Mouse (Mus musculus) myocyte (in vitro differentiated cells): ENCODE data around the gene Rgs19. TPM values are rescaled to one million over a fixed set of nuclear protein-coding genes. Genes with fewer than 3 reads are reported as not detected.

ENCODE experiments used
- H3K27me3 ChIP-seq: one replicate; pipeline ENCODE4 v1.6.1; 2011; ENCODE audit not compliant: control insufficient read depth, insufficient read depth, insufficient read length
- H3K36me3 ChIP-seq: one replicate; pipeline ENCODE4 v1.6.1; 2011; ENCODE audit not compliant: control insufficient read depth, insufficient read depth
- H3K4me2 ChIP-seq: one replicate; pipeline ENCODE4 v1.6.1; 2011; ENCODE audit warnings: low read depth, control low read depth
- H3K4me3 ChIP-seq: one replicate; pipeline ENCODE4 v1.5.1; 2011; ENCODE audit warnings: mild to moderate bottlenecking, control low read depth, moderate library complexity
- H3K79me2 ChIP-seq: one replicate; pipeline ENCODE4 v1.6.1; 2011; ENCODE audit not compliant: control insufficient read depth, insufficient read depth
- H3ac ChIP-seq: one replicate; pipeline ENCODE4 v1.6.1; 2011; ENCODE audit not compliant: control insufficient read depth, insufficient read length
- CEBPB ChIP-seq: IDR thresholded peaks from 2 replicates; pipeline ENCODE4 v1.6.1; 2011; ENCODE audit warnings: mild to moderate bottlenecking, moderate library complexity; ENCODE audit not compliant: poor library complexity, insufficient read depth, severe bottlenecking
- E2F4 ChIP-seq: IDR thresholded peaks from one replicate; pipeline ENCODE4 v1.6.1; 2011; ENCODE audit warnings: mild to moderate bottlenecking, control low read depth, moderate library complexity; ENCODE audit not compliant: insufficient read depth
- MAX ChIP-seq: IDR thresholded peaks from one replicate; pipeline ENCODE4 v1.6.1; 2011; ENCODE audit warnings: low read depth, mild to moderate bottlenecking, control low read depth
- MYOD1 ChIP-seq, 3 experiments: IDR thresholded peaks; one replicate each; pipeline ENCODE4 v1.6.1; 2011; ENCODE audit warnings: control low read depth in 2 of 3, low read depth in 2 of 3, mild to moderate bottlenecking in 2 of 3, moderate library complexity in 1 of 3; ENCODE audit not compliant: insufficient read length in 2 of 3, control insufficient read depth in 1 of 3
- MYOG ChIP-seq, 3 experiments: IDR thresholded peaks; one replicate each; pipeline ENCODE4 v1.6.1; 2011; ENCODE audit warnings: control low read depth in 2 of 3, low read depth in 2 of 3, mild to moderate bottlenecking in 2 of 3; ENCODE audit not compliant: insufficient read length in 2 of 3, control insufficient read depth in 1 of 3, insufficient read depth in 1 of 3
- POLR2A ChIP-seq: IDR thresholded peaks from one replicate; pipeline ENCODE4 v1.6.1; 2011; ENCODE audit warnings: low read depth, mild to moderate bottlenecking, control low read depth, moderate library complexity; ENCODE audit not compliant: insufficient read length
- POLR2AphosphoS2 ChIP-seq: IDR thresholded peaks from one replicate; pipeline ENCODE4 v1.6.1; 2011; ENCODE audit warnings: low read depth, control low read depth; ENCODE audit not compliant: insufficient read length
- REST ChIP-seq: IDR thresholded peaks from one replicate; pipeline ENCODE4 v1.6.1; 2011; ENCODE audit warnings: mild to moderate bottlenecking, control low read depth, moderate library complexity; ENCODE audit not compliant: insufficient read depth, insufficient read length
- SRF ChIP-seq: IDR thresholded peaks from one replicate; pipeline ENCODE4 v1.6.1; 2011; ENCODE audit warnings: low read depth; ENCODE audit not compliant: control insufficient read depth, insufficient read length
- TCF12 ChIP-seq: IDR thresholded peaks from one replicate; pipeline ENCODE4 v1.6.1; 2011; ENCODE audit warnings: mild to moderate bottlenecking, control low read depth; ENCODE audit not compliant: poor library complexity, insufficient read depth, severe bottlenecking
- TCF3 ChIP-seq: IDR thresholded peaks from one replicate; pipeline ENCODE4 v1.6.1; 2011; ENCODE audit warnings: low read depth, control low read depth; ENCODE audit not compliant: insufficient read length
- USF1 ChIP-seq: IDR thresholded peaks from one replicate; pipeline ENCODE4 v1.6.1; 2011; ENCODE audit warnings: low read depth, mild to moderate bottlenecking, control low read depth, moderate library complexity
- polyA plus RNA-seq: library from polyadenylated mRNA; unstranded; fragments of >200 nt; fragmentation: generic; extraction: Trizol; gene quantifications from one replicate; pipeline ENCODE4 v1.2.1, GENCODE M21; 2012; ENCODE audit warnings: missing spikeins

Gene Rgs19
- polyA plus RNA-seq, 1 experiment: 39.5 TPM

GRCm38 (mm10) chr2:181694581-181694980, 804 bp upstream of the Rgs19 start:
- Histone ChIP-seq H3ac (peak overlapping the region; percentile 32), H3K79me2 (no peaks in the 10 kb centered on the region), H3K36me3 (no peaks in the 10 kb centered on the region), H3K4me3 (peak overlapping the region; percentile 70), H3K27me3 (peaks cover 8% of the 10 kb centered on the region), H3K4me2 (peak overlapping the region; percentile 90)
- no peak for TF ChIP-seq CEBPB
- TF ChIP-seq MYOD1 (IDR thresholded peaks at IDR 0.05; ENCODE audit: control insufficient read depth in 1 of 3, insufficient read length in 2 of 3, low read depth in 2 of 3): no peak
- no peak for TF ChIP-seq MYOG (IDR thresholded peaks at IDR 0.05; ENCODE audit: control insufficient read depth in 1 of 3, insufficient read depth in 1 of 3, insufficient read length in 2 of 3, low read depth in 2 of 3)
- no peak for TF ChIP-seq POLR2A
- no peak for TF ChIP-seq MAX

GRCm38 (mm10) chr2:181692304-181692703, 1.5 kb downstream of the Rgs19 start:
- H3K4me2 ChIP-seq: no peak overlapping the region
- no peaks in the 10 kb centered on the region for H3K79me2 ChIP-seq
- H3K36me3 ChIP-seq: no peaks in the 10 kb centered on the region
- peaks cover 5% of the 10 kb centered on the region for H3K27me3 ChIP-seq
- no peak overlapping the region for H3ac ChIP-seq
- TF ChIP-seq REST: no peak
- no peak for TF ChIP-seq USF1
- no peak for TF ChIP-seq TCF3
- TF ChIP-seq MYOG (IDR thresholded peaks at IDR 0.05; ENCODE audit: control insufficient read depth in 1 of 3, insufficient read depth in 1 of 3, insufficient read length in 2 of 3, low read depth in 2 of 3): no peak
- TF ChIP-seq POLR2AphosphoS2: no peak
- no peak for TF ChIP-seq TCF12
- TF ChIP-seq SRF: no peak
- TF ChIP-seq POLR2A: no peak
- peak overlapping the region; percentile 70 for H3K4me3 ChIP-seq

GRCm38 (mm10) chr2:181691571-181691970, 2.2 kb downstream of the Rgs19 start:
- TF ChIP-seq MYOG (IDR thresholded peaks at IDR 0.05; ENCODE audit: control insufficient read depth in 1 of 3, insufficient read depth in 1 of 3, insufficient read length in 2 of 3, low read depth in 2 of 3) (no peak), POLR2AphosphoS2 (no peak), POLR2A (no peak), USF1 (no peak), CEBPB (no peak), MAX (no peak)
- Histone ChIP-seq H3ac (no peak overlapping the region), H3K4me2 (no peak overlapping the region), H3K27me3 (no peaks in the 10 kb centered on the region), H3K36me3 (no peaks in the 10 kb centered on the region), H3K79me2 (no peaks in the 10 kb centered on the region), H3K4me3 (no peak overlapping the region)

GRCm38 (mm10) chr2:181691083-181691482, 2.7 kb downstream of the Rgs19 start:
- Histone ChIP-seq H3K4me2 (no peak overlapping the region), H3K79me2 (no peaks in the 10 kb centered on the region), H3K4me3 (no peak overlapping the region), H3K36me3 (no peaks in the 10 kb centered on the region), H3ac (no peak overlapping the region), H3K27me3 (no peaks in the 10 kb centered on the region)
- no peak for TF ChIP-seq MYOG (IDR thresholded peaks at IDR 0.05; ENCODE audit: control insufficient read depth in 1 of 3, insufficient read depth in 1 of 3, insufficient read length in 2 of 3, low read depth in 2 of 3)

GRCm38 (mm10) chr2:181689466-181690160, 4.2 kb downstream of the Rgs19 start:
- Histone ChIP-seq H3K27me3 (no peaks in the 10 kb centered on the region), H3K4me2 (no peak overlapping the region), H3ac (no peak overlapping the region), H3K79me2 (no peaks in the 10 kb centered on the region), H3K36me3 (no peaks in the 10 kb centered on the region), H3K4me3 (no peak overlapping the region)
- TF ChIP-seq MYOD1 (IDR thresholded peaks at IDR 0.05; ENCODE audit: control insufficient read depth in 1 of 3, insufficient read length in 2 of 3, low read depth in 2 of 3) (no peak), TCF3 (no peak), USF1 (no peak), POLR2A (no peak), POLR2AphosphoS2 (no peak), REST (no peak), MAX (no peak), TCF12 (no peak)

GRCm38 (mm10) chr2:181687586-181687985, 6.2 kb downstream of the Rgs19 start:
- no peak overlapping the region for H3K4me2 ChIP-seq
- no peaks in the 10 kb centered on the region for H3K36me3 ChIP-seq
- no peak overlapping the region for H3ac ChIP-seq
- no peaks in the 10 kb centered on the region for H3K79me2 ChIP-seq
- no peak overlapping the region for H3K4me3 ChIP-seq
- TF ChIP-seq TCF3: no peak
- no peak for TF ChIP-seq MYOD1 (IDR thresholded peaks at IDR 0.05; ENCODE audit: control insufficient read depth in 1 of 3, insufficient read length in 2 of 3, low read depth in 2 of 3)
- TF ChIP-seq POLR2AphosphoS2: no peak
- no peak for TF ChIP-seq SRF
- no peak for TF ChIP-seq REST
- TF ChIP-seq MYOG (IDR thresholded peaks at IDR 0.05; ENCODE audit: control insufficient read depth in 1 of 3, insufficient read depth in 1 of 3, insufficient read length in 2 of 3, low read depth in 2 of 3): no peak
- TF ChIP-seq POLR2A: no peak
- TF ChIP-seq E2F4: no peak
- TF ChIP-seq MAX: no peak
- no peak for TF ChIP-seq CEBPB
- TF ChIP-seq TCF12: no peak
- no peaks in the 10 kb centered on the region for H3K27me3 ChIP-seq
